Mouse (Mus musculus) limb, embryonic 15.5 days (tissue): Measurements from ENCODE around the gene Fbxl18. TPM values are rescaled to one million over a fixed set of nuclear protein-coding genes. Genes with fewer than 3 reads are reported as not detected.
A peak's percentile ranks its signal among the peaks of the same experiment; 100 is the strongest.
"Not testable (repeated sequence)": the region's sequence is repeated elsewhere in the genome, so short reads cannot be mapped to it uniquely, and the experiment has no call there.

ENCODE experiments used
- ATAC-seq: fragments of 200-750 bp; cut with Nextera tagmentation; 2 replicates; pipeline ENCODE4 v1.8.0; 2017; ENCODE audit warnings: low read depth, moderate TSS enrichment; ENCODE audit not compliant: insufficient number of reproducible peaks, low FRiP score, low TSS enrichment
- H3K27ac ChIP-seq: fragments of 300-500 bp; sonication (generic); 2 replicates; pipeline ENCODE4 v1.5.1; 2015; ENCODE audit warnings: moderate library complexity, mild to moderate bottlenecking, inconsistent platforms
- H3K27me3 ChIP-seq: fragments of 300-500 bp; sonication (generic); 2 replicates; pipeline ENCODE4 v1.6.1; 2015; ENCODE audit warnings: inconsistent platforms
- H3K36me3 ChIP-seq: fragments of 300-500 bp; sonication (generic); 2 replicates; pipeline ENCODE4 v1.6.1; 2015; ENCODE audit warnings: inconsistent platforms
- H3K4me1 ChIP-seq: fragments of 300-500 bp; sonication (generic); 2 replicates; pipeline ENCODE4 v1.6.1; 2015; ENCODE audit warnings: inconsistent platforms
- H3K4me2 ChIP-seq: fragments of 300-500 bp; sonication (generic); 2 replicates; pipeline ENCODE4 v1.6.1; 2015; ENCODE audit warnings: mild to moderate bottlenecking, inconsistent platforms
- H3K4me3 ChIP-seq: fragments of 300-500 bp; sonication (generic); 2 replicates; pipeline ENCODE4 v1.5.1; 2015; ENCODE audit warnings: mild to moderate bottlenecking, inconsistent platforms
- H3K9ac ChIP-seq: fragments of 300-500 bp; sonication (generic); 2 replicates; pipeline ENCODE4 v1.6.1; 2015; ENCODE audit warnings: inconsistent platforms
- H3K9me3 ChIP-seq: fragments of 300-500 bp; sonication (generic); 2 replicates; pipeline ENCODE4 v1.6.1; 2016; ENCODE audit warnings: inconsistent platforms
- WGBS: fragments of 180-500 bp; shearing (Covaris S2); methylation state at CpG from one replicate; pipeline ENCODE4 v1.1.7; 2015; 5-methylcytosine and 5-hydroxymethylcytosine counted together
- polyA plus RNA-seq: library from polyadenylated mRNA; unstranded; fragments of >200 nt; fragmentation: Nextera tagmentation; extraction: Ambion mirVana; gene quantifications from 2 replicates; pipeline ENCODE4 v1.2.1, GENCODE M21; 2015

Gene Fbxl18
- polyA plus RNA-seq, 1 experiment from 2014 or later, result 12.6 TPM

DNA sequence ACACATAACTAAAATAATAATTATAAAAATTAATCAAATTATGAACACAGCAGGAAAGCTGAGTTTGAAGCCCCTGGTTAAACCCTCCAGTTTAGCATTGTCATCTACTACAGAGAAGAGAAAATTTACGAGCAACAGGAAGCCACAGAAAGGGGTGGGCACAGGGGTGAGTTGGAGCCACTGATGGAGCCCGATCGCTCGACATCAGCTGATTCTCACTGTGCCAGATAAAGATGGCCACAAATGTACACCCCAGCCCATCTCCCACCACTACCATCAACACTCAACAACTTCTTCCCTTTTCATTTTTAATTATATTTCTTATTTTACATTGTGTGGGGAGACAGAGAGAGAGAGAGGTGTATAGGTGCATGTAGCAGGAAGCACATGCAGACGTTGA is 1.5 kb upstream of the Fbxl18 start:
- Histone ChIP-seq H3K4me3 (no peak overlapping the region), H3K9ac (no peak overlapping the region), H3K9me3 (no peaks in the 10 kb centered on the region), H3K27ac (no peak overlapping the region), H3K4me1 (peaks cover 21% of the 10 kb centered on the region), H3K27me3 (no peaks in the 10 kb centered on the region), H3K36me3 (peaks cover 29% of the 10 kb centered on the region), H3K4me2 (no peak overlapping the region)
- 82% methylated on average over 5 of the region's 5 CpGs for WGBS
- no peak for ATAC-seq

DNA sequence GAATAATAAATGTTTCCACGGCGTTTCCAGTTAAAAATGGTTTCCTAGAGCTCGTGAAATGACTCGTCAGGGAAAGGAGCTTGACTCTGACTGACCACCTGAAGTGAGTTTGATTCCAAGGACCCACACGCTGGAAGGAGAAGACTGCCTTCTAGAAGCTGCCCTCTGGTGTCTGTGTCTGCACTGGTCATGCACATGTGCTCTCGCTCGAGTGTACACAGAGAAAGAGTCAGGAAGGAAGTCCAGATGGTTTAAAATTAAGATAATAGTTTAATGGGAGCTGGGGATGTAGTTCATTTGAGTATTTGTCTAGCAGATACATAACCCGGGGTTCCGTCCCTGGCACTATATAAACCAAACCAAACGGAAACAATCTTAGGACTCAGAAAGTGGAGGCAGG is 971 bp upstream of the Fbxl18 start:
- no peak overlapping the region for H3K27ac ChIP-seq
- no peaks in the 10 kb centered on the region for H3K9me3 ChIP-seq
- H3K4me3 ChIP-seq, result no peak overlapping the region
- H3K36me3 ChIP-seq, result peaks cover 25% of the 10 kb centered on the region
- H3K4me2 ChIP-seq, result no peak overlapping the region
- no peaks in the 10 kb centered on the region for H3K27me3 ChIP-seq
- 82% methylated on average over 10 of the region's 10 CpGs for WGBS
- H3K4me1 ChIP-seq, result peaks cover 21% of the 10 kb centered on the region
- no peak for ATAC-seq
- no peak overlapping the region for H3K9ac ChIP-seq

DNA sequence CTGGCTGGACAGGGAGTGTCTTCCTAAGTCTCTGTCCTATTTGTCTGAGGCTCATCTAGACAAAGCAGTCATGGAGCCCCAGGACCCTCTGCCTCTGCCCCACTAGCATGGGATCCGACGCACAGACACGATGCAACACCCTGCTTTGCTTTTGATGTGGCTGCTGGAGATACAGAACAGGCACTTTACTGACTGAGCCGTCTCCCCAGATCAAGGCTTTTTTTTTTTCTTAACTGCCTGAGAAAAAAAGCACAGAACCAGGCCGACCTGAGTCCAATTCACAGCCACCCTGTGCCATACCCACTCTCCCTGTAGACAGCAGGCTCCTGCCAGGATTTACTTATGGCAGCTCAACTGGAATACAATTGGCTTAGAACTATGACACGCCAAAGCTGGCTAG is 3.8 kb downstream of the Fbxl18 start:
- Histone ChIP-seq H3K9me3 (no peaks in the 10 kb centered on the region), H3K36me3 (peaks cover 14% of the 10 kb centered on the region), H3K4me1 (peaks cover 21% of the 10 kb centered on the region), H3K27ac (no peak overlapping the region), H3K4me2 (no peak overlapping the region), H3K4me3 (no peak overlapping the region), H3K9ac (no peak overlapping the region), H3K27me3 (no peaks in the 10 kb centered on the region)
- ATAC-seq, result no peak
- 52% methylated on average over 6 of the region's 6 CpGs for WGBS

DNA sequence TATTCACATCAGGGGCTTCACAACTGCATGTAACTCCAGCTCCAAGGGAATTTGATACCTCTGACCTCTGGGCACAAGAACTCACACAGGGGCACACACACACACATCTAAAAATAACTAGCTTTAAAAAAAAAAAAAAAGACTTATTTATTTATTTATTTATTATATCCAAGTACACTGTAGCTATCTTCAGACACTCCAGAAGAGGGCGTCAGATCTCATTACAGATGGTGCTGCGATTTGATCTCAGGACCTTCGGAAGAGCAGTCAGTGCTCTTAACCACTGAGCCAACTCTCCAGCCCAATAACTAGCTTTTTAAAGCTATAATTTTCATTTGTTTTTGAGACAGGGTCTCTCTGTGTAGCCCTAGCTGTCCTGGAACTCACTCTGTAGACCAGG is 7.7 kb downstream of the Fbxl18 start:
- not testable (repeated sequence) for H3K9ac ChIP-seq, H3K4me2 ChIP-seq, H3K27me3 ChIP-seq, H3K4me3 ChIP-seq, ATAC-seq, H3K27ac ChIP-seq, H3K9me3 ChIP-seq, H3K4me1 ChIP-seq
- peaks cover 44% of the 10 kb centered on the region for H3K36me3 ChIP-seq
- 89% methylated on average over 3 of the region's 3 CpGs for whole genome bisulfite sequencing

DNA sequence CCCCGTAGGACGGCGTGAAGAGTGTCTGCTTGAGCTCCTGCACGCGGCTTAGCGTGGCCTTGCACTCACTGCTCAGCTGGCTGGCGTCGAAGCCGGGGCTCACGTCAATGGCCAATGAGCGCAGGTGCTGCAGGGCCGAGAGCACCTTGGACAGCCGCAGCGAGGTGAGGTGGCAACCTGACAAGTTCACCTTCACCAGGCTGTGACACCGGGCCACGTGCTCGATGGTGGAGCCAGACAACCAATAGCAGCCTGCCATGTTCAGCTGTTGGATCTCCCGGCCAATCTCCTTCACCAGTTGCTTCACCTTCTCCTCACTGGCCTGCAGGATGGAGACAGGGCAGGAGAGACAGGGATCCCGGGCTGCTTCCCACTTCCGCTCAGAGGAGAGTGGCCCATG is 8.5 kb downstream of the Fbxl18 start:
- Histone ChIP-seq H3K27ac (no peak overlapping the region), H3K4me3 (no peak overlapping the region), H3K36me3 (peaks cover 48% of the 10 kb centered on the region), H3K9me3 (no peaks in the 10 kb centered on the region), H3K4me1 (no peaks in the 10 kb centered on the region), H3K9ac (no peak overlapping the region), H3K4me2 (no peak overlapping the region), H3K27me3 (no peaks in the 10 kb centered on the region)
- ATAC-seq, result no peak
- WGBS, result 94% methylated on average over 20 of the region's 20 CpGs

DNA sequence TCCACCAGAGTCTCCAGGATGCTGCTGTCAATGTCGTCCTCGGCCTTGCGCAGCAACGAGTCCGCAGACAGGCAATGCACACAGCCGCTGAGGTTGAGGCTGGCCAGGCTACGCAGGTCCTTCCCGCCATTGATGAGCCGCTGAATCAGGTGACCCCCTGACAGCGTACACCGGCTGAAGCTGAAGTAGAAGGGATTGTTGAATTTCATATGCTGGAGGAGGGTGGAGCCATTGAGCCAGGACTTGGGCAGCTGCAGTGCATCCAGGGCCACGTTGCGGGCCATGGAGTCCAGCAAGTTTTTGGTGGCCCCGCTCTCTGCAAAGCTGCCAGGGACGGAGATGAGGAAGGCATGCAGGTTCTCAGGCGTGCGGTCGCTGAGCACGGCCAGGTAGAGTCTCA is 9.0 kb downstream of the Fbxl18 start:
- Histone ChIP-seq H3K4me1 (peaks cover 1% of the 10 kb centered on the region; the same call in 1 of the 2 replicates), H3K27me3 (no peaks in the 10 kb centered on the region), H3K4me2 (no peak overlapping the region), H3K9ac (no peak overlapping the region), H3K27ac (no peak overlapping the region), H3K9me3 (no peaks in the 10 kb centered on the region), H3K36me3 (peaks cover 50% of the 10 kb centered on the region), H3K4me3 (no peak overlapping the region)
- 92% methylated on average over 19 of the region's 19 CpGs for WGBS
- ATAC-seq, result no peak

DNA sequence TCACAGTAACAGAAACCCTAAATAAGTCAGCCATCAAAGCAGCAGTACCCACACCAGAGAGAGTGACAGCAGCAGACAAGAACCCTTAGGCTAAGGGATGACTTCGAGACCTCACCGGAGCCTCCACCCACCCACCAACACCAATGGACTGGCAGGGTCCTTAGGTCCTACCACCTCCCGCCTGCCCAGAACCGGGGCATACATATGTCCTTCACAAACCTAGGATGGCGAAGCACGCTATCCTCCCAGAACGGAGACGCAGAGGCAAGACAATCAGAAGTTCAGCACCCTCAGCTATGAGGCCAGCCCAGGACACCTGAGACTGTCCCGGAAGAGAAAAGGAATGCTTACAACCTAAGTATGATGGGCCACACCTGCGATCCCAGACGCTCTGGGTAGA is 12.8 kb downstream of the Fbxl18 start:
- Histone ChIP-seq H3K4me1 (peaks cover 15% of the 10 kb centered on the region), H3K9ac (0 out of 2 replicates have a peak overlapping the region, but pooled peaks have one; percentile 17), H3K27me3 (no peaks in the 10 kb centered on the region), H3K4me2 (no peak overlapping the region), H3K27ac (no peak overlapping the region), H3K4me3 (no peak overlapping the region), H3K36me3 (peaks cover 51% of the 10 kb centered on the region), H3K9me3 (no peaks in the 10 kb centered on the region)
- no peak for ATAC-seq
- 90% methylated on average over 11 of the region's 11 CpGs for WGBS

DNA sequence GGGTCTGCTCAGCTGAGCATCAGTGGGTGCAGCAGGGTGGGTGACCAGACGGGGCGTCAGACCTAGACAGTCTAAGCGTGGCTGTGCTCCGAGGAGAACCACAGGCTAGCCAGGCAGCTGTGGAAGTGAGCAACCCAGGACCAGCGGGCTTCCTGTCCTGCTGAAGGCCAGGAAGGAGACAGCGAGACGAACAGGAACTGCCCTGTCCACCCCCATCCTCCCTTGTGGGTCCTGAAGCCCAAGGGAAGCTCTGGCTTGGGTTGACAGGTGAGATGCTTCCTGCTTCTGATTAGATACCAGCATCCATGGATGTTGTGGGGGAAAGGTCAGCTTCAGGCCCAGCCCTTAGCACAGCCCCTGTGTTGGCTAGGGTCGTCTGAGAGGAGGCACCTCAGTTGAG is 13.3 kb downstream of the Fbxl18 start:
- WGBS, result 75% methylated on average over 8 of the region's 8 CpGs
- Histone ChIP-seq H3K4me2 (no peak overlapping the region), H3K9ac (no peak overlapping the region), H3K4me3 (no peak overlapping the region), H3K4me1 (peaks cover 21% of the 10 kb centered on the region), H3K27ac (0 out of 2 replicates have a peak overlapping the region, but pooled peaks have one; percentile 54), H3K36me3 (peaks cover 49% of the 10 kb centered on the region), H3K27me3 (no peaks in the 10 kb centered on the region), H3K9me3 (no peaks in the 10 kb centered on the region)
- ATAC-seq, result no peak

DNA sequence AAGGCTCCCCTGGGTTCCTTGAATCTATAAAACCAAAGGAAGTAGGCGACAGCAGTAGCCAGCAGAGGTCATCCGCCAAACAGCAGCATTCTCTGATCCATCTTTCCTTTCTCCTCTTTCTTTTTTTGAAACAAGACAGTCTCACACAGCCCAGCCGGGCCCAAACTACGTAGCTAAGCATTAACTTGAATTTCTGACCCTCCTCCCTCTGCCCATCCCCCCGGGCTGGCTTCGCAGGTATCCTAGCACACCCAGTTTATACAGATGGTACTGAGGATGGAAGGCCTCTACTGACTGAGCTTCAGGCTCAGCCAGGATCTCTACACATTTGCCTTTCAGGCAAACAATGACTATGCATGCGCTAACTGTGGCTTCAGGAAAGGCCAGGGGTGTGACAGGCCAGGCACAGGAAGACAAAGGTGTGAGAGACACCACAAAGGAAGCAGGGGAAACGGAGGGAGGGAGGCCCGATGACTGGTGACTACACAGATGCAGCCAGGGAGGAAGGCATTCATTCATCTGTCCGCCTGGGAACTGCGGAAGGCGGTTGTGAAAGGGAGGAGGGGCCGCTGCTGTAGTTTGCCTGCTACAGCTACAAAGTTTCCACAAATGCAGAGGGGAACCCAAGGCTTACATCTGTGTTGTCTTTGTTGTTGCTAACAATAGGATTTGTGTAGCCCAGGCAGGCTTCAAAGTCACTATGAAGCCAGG is 14.3 kb downstream of the Fbxl18 start:
- Histone ChIP-seq H3K4me2 (no peak overlapping the region), H3K4me1 (peaks cover 26% of the 10 kb centered on the region), H3K9ac (0 out of 2 replicates have a peak overlapping the region, but pooled peaks have one; percentile 8), H3K9me3 (no peaks in the 10 kb centered on the region), H3K27ac (peak overlapping the region; percentile 54; the same call in 1 of the 2 replicates), H3K36me3 (peaks cover 48% of the 10 kb centered on the region), H3K4me3 (no peak overlapping the region), H3K27me3 (no peaks in the 10 kb centered on the region)
- no peak for ATAC-seq
- 55% methylated on average over 13 of the region's 13 CpGs for WGBS

DNA sequence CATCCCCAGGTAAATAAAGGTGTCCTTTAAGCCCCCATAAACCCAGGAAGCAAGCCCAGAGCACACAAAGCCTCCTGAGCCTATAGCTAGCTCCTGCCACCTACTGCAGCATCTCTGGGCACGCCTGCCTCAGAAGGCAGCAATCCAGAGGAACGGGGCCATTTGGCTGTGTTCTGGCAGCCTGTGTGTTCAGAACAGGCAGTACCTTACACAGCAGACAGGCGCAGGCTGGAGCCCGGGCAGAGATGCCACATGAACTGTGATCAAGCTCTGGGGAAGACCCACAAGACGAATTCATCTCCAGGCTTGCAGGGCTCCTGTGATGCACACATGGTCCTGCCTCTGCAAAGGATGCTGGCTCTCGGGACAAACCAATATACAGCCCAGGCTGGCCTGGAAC is 15.0 kb downstream of the Fbxl18 start:
- no peak overlapping the region for H3K27ac ChIP-seq
- no peak overlapping the region for H3K4me2 ChIP-seq
- 81% methylated on average over 6 of the region's 6 CpGs for WGBS
- H3K4me1 ChIP-seq, result peaks cover 30% of the 10 kb centered on the region
- ATAC-seq, result no peak
- H3K36me3 ChIP-seq, result peaks cover 48% of the 10 kb centered on the region
- no peak overlapping the region for H3K4me3 ChIP-seq
- H3K9ac ChIP-seq, result no peak overlapping the region
- H3K27me3 ChIP-seq, result no peaks in the 10 kb centered on the region
- no peaks in the 10 kb centered on the region for H3K9me3 ChIP-seq

DNA sequence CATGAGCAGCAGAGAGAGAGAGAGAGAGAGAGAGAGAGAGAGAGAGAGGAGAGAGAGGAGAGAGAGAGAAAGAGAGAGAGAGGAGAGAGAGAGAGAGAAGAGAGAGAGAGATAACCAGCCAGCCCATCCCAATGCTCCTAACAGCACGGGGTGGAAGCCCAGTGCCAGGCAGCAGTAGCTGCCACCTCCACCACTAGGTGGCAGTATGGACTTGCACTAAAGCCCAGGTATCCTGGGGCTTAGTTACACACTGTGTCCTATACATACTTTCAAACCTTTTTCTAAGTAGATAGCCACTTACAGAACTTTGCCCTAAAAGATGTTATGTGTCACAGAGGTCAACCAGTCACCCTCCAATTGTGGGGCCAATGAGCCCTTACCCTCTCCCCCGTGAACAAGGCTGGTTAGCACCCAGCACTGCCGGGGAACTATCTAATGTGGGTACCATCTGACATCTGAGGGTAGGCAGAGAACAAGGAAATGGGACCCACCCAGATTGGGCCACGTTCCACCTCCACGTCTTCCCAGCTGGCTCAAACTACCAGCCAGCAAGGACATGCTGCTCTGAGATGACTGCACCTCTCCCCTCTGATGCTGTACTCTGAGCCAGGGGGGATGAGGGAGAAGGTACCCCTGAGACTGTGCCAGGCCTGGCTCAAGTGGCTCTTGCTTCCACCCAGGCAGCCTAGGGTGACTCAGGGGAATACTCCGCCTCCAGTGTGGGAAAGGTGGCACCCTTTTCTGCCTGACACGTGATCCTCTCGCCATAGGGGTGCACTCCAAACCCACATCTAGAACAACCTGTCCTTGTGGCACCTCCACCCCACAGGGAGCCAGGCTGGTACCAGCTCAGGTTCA is 15.7 kb downstream of the Fbxl18 start:
- peaks cover 45% of the 10 kb centered on the region for H3K36me3 ChIP-seq
- H3K27ac ChIP-seq, result no peak overlapping the region
- H3K4me2 ChIP-seq, result no peak overlapping the region
- H3K9me3 ChIP-seq, result no peaks in the 10 kb centered on the region
- no peak for ATAC-seq
- peaks cover 36% of the 10 kb centered on the region for H3K4me1 ChIP-seq
- no peak overlapping the region for H3K4me3 ChIP-seq
- H3K27me3 ChIP-seq, result no peaks in the 10 kb centered on the region
- WGBS, result 59% methylated on average over 8 of the region's 8 CpGs
- no peak overlapping the region for H3K9ac ChIP-seq

DNA sequence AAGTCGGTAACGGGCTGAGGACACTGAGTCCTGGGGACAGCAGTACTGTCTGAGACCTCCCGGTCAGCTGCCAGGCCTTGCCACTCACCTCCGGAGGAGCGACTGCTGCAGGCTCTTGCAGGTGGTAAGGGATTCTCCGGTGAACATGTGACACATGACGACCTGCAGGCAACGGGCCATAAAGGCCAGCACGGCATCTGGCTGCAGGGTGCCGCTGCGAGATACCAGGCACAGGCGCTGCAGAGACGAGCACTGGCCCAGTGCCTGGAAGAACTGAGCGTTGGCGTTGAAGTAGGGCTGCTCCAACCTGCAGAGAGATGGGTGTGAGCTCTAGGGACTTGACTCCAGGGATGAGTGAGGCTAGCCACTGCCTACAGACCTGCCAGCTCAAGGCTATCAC is 16.7 kb downstream of the Fbxl18 start:
- Histone ChIP-seq H3K9ac (no peak overlapping the region), H3K4me2 (no peak overlapping the region), H3K4me1 (peaks cover 38% of the 10 kb centered on the region), H3K36me3 (peaks cover 39% of the 10 kb centered on the region), H3K27ac (no peak overlapping the region), H3K9me3 (no peaks in the 10 kb centered on the region), H3K27me3 (no peaks in the 10 kb centered on the region), H3K4me3 (no peak overlapping the region)
- no peak for ATAC-seq
- 77% methylated on average over 15 of the region's 15 CpGs for WGBS
